Mouse (Mus musculus): ENCODE results near the gene Fam129a. TPM values are rescaled to one million over a fixed set of nuclear protein-coding genes. Genes with fewer than 3 reads are reported as not detected.
"Not testable (repeated sequence)": the region's sequence is repeated elsewhere in the genome, so short reads cannot be mapped to it uniquely, and the experiment has no call there.

Gene Fam129a
- polyA plus RNA-seq, 1 experiment = 112 TPM

DNA sequence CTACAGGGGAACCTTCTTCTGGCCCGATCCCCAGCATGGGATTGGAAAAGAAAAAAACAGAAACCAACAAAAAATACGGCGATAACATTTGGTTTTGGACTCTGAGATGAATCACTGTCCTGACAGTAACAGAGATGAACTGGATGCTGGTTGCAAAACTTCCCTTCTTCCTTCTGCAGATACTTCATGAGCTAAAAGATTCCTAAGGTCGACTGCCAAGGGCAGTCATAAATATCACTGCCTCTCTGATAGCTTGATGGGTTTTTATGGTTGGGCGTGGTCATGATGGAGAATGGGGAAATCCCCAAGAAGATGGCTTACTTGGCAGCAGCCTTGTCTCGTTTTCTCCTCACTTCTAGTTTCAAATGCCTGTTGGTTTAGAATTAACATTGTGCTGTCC lies 92.0 kb downstream of the Fam129a start:
- no peak for DNase-seq (ENCODE audit: low spot score)

DNA sequence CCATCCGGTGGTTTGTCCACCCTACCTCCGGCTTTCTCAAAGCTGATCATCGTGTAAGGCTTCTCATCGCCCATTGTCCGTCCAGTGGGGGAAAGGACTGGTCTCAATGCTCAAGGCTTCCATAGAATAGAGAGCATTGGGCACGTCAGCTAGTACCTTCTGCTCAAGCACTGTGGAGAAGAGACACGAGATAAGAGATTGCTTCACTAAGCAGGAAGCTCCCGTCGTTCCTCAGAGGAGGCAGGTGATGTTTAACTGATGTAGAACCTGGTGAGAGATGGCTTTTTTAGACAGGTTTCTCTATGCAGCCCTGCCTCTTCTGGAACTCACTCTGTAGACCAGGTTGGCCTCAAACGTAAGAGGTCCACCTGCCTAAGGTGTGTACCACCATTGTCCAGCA lies 93.4 kb downstream of the Fam129a start:
- no peak for DNase-seq (ENCODE audit: low spot score)

GRCm38 (mm10) chr1:151664837-151665431 lies 93.9 kb downstream of the Fam129a start:
- no peak for DNase-seq (ENCODE audit: low spot score)

DNA sequence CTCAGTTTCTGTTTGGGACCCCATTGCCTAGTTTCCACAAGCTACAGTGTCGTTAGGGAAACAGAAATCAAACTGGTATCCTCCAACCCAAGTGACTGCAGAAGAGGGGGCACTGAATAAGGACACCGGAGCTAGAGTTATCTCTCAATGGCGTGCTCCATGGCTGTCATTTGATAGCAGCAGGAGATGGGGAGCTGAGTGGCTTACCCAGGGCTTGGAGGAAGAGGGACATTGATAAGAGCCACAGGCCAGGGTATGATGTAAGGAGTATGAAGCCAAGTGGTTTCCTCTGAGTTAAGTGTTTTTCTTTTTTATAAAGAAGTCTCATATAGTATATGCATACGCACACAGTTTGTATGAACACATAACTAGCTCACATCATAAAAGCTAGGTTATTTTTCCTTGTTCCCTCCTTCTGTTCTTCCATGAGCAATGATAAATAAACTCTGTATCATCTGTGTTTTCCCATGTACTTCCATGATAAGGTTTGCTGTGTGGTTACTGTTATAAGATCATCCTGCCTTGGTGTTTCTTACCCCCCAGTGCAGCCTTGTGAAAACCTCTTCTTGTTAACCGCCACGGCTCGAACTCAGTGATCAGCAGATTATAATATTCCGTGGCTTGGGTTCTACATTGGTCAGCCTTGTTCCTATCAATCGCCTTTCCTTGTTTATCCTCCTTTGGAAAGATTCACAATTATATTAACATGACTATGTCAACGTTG lies 96.5 kb downstream of the Fam129a start:
- no peak for DNase-seq (ENCODE audit: low spot score)

- DNase-seq (ENCODE audit: low spot score) = no peak
Observed at GRCm38 (mm10) chr1:151670006-151670591, 99.1 kb downstream of the Fam129a start.

DNA sequence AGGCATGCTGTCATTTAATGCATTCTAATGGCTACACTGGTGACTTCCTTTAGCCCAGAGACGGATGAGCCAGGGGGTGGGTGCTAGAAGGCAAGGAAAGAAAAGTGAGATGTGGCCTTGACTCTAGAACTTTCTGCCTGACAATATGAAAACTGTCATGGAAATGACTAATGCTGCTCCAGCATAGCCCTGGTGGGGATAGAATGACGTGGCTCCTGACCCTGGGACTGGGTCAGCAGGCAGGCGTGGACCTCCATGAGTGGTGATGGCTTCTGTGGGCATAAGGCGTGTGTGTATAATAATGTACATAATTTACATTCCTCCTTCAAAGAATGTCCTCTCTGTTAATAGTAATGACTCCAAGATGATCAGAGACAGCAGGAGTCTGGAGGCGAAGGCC lies 104.7 kb downstream of the Fam129a start:
- no peak for DNase-seq (ENCODE audit: low spot score)

DNA sequence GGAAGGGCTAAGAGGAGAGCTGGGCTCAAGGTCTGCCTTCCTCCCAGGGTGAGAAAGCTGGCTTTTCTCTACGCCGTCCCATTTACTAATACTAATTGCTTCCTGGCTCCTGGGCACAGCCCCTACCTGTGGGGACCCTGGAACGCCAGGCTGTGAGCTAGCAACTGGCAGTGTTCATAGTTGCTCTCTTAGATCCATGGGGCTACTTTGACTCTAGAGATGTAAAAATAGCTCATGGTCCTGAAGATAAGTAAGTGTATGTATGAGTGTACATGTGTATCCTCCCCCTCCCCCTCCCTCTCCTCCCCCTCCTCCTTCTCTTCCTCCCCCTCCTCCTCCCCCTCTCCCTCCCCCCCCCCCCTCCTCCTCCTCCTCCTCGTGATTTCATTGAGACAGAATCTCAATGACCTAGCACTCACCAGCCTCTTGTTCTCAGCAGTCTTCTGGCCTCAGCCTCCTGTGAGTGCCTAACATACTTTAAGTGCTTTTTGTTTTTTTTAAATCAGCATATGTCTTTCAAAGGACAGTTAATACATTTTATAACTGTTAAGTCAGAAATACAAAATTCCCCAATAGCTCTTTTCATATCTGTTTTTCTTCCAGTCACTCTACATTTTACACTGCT lies 106.3 kb downstream of the Fam129a start:
- no peak for DNase-seq (ENCODE audit: low spot score)

DNA sequence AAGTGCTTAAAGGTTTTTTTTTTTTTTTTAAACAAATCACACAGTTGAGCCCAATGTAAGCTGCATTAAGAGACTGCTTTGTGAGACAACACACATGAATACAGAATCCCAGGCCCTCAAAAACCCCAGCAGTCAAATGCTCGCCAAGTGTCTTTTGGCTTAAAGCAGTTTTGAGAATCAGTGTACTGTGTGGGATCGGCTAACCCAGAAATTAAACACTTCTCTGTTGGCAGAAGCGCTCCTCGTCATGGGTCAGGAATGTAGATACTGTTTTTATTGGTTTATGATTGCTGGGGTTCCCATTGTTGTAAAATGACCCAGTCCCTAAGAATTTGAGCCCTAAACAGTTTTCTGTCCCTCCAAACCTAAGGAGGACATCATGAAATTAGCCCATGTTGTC lies 107.0 kb downstream of the Fam129a start:
- DNase-seq (ENCODE audit: low spot score) = no peak

DNA sequence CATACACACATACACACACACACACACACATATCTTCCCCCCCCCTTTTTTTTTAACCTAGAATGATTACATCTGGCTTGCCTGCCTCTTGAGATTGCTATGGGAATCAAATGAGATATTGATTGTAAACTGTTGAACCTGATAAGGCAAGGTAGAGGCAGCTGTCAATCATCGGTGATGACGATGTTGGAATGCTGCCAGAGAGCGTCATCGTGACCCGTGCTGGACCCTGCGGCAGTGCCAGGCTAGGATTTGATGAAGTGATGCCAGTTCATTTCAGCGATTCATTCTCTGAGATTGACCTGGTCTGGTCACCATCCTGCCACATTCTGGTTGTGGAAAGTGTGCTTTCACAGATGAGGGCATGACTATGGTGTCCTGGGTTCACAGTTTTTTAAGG lies 108.2 kb downstream of the Fam129a start:
- no peak for DNase-seq (ENCODE audit: low spot score)

DNA sequence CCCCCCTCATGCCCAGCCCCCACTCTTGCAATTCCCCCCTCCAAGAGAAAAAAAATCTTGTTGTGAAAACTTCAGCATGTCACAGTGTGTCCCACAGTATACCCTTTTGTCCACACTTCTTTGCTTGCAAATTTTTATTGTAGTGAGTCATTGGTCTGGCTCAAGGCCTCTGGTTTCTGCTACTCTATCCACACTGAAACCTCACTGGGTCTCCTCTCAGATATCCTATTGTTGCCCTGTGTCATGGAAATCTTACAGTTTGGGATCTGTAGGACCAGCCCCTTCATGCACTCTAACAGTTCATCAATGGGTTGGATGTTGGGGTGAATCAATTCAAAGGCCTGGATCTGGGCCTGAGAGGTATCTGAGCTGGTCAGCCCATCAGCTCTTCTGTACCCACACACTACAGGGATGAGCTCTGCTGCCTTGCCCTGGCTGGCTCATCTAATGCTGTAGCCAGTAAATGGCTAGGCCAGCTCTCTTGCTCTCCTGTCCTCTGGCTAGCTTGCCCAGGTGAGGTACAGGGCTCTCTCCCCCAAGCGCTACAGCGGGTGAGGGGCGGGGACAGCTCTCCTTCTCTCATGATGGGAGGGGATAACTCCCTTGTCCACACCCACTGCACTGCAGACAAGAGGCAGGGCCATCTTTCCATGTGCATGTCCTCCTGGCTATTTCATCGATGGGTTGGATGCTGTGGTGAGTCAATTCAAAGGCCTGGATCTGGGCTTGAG lies 109.1 kb downstream of the Fam129a start:
- DNase-seq (ENCODE audit: low spot score) = no peak

DNA sequence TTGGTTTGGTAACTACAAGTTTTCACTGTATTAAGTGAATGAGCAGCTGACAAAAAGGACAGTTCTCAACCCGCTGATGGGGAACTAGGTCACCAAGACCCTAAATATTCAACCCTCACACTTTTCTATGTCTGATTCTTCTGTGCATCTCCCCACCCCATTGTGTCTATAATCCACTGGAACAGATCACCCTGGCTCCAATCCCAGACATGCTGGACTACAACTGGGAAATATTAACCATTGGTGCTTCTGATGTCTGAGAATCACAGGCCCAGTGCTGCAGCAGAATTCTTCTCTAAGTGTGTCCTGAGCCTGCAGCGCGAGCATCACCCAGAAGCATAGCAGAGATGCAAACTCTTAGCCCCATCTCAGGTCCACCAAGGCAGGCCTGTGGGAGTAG lies 110.0 kb downstream of the Fam129a start:
- DNase-seq (ENCODE audit: low spot score) = no peak

- no peak for DNase-seq (ENCODE audit: low spot score)
Observed at GRCm38 (mm10) chr1:151682896-151683295, 111.9 kb downstream of the Fam129a start.

- DNase-seq (ENCODE audit: low spot score) = no peak
Observed at GRCm38 (mm10) chr1:151684451-151684892, 113.5 kb downstream of the Fam129a start.

DNA sequence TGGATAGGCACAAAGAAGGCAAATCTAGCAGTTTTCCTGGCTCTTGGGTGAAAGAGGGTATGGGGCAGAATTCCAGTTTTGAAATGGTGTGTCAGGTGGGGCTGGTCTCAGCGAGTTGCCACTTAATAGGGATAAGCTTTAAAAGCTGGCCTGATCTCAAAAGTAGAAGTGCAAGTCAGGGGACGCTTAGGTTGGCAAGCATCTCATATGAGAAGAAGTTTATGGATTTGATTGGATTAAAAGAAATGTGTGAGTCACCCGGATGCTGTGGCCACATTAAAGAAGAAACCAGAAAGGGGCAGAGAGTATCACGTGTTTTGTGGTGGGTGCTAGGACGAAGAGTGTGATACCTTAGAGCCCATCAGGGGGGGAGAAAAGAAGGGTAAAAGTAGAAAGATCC lies 114.0 kb downstream of the Fam129a start:
- no peak for DNase-seq (ENCODE audit: low spot score)

DNA sequence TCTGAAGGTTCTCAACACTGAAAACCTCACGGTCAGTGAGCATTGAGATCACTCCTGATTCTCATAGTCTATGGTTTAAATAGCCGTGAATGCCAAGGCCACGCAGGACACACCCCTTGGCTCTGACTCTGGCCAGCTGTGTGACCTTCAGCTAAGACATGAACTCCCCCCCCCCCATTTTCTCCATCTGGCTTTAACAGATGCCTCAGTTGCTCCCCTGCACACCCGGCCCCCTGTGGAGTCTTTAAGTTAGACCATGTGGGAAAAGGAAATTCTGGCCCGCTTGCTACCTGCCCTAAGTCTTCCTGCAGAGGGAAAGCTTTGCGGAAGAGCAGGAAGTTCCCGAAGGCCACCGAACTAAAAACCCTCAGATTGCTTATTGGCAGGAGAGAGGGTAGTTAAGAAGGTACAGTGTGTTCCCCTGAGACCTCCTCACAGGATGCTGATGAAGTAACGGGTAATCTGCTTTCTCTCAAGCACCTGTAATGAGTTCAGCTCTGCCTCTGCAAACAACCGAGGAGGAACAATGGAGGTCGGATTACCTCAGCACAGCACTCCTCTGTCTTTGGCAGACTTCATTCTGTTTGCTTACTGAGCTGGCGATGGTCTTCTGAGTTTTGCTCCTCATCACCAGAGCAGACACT lies 114.8 kb downstream of the Fam129a start:
- DNase-seq (ENCODE audit: low spot score) = no peak

DNA sequence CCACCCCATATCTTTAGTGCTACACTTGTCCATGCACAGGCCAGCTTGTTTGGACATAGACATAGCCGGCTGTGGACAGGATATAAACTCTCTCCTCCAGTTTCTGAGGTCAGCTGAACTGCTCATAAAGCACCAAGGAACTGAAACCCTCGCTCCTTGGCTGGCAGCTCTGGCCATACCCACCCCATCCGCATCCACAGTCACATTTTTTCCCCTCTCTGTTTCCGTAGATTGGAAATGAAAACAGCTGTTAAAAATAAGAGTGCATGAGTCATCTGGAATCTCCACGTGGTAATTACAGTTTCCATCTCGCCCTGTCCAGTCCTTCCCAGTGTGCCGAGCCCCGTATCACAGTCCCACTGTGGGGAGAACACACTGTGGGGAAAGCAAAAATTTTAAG lies 115.7 kb downstream of the Fam129a start:
- DNase-seq (ENCODE audit: low spot score) = no peak

DNA sequence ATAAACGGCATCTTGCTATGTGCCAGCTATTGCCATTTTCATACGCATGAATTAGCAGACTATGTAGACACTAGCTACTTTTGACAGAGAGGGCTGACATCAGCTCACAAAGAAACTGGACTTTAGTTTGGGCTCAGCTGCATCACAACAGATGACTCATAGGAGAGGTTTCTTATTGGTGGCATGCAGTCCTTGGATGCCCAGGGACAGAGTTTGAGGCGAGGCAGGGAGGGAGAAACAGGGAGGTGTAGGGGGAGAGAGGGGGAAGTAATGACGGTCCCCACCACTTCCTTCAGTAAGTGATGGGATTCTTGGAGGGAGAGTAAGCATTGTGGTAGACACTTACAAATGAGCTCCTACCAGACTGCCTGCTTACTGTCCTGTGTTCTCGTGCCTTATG lies 118.0 kb downstream of the Fam129a start:
- DNase-seq (ENCODE audit: low spot score) = no peak

- DNase-seq (ENCODE audit: low spot score) = no peak
Observed at GRCm38 (mm10) chr1:151689561-151689960, 118.6 kb downstream of the Fam129a start.

- DNase-seq (ENCODE audit: low spot score) = no peak
Observed at GRCm38 (mm10) chr1:151690061-151690460, 119.1 kb downstream of the Fam129a start.

- DNase-seq (ENCODE audit: low spot score) = no peak
Observed at GRCm38 (mm10) chr1:151690583-151691193, 119.7 kb downstream of the Fam129a start.

GRCm38 (mm10) chr1:151692867-151693266 lies 121.9 kb downstream of the Fam129a start:
- DNase-seq (ENCODE audit: low spot score) = not testable (repeated sequence)

All from urinary bladder, adult 2 months (tissue).